Mouse (Mus musculus): ENCODE measurements at regions not wholly inside any gene's neighbourhood (a gene's known extent, or its start where the extent isn't known, plus 50 kb on each side); places are given as distances from the start of the nearest gene placed in this dataset.
"Not testable (repeated sequence)": the region's sequence is repeated elsewhere in the genome, so short reads cannot be mapped to it uniquely, and the experiment has no call there.

DNA sequence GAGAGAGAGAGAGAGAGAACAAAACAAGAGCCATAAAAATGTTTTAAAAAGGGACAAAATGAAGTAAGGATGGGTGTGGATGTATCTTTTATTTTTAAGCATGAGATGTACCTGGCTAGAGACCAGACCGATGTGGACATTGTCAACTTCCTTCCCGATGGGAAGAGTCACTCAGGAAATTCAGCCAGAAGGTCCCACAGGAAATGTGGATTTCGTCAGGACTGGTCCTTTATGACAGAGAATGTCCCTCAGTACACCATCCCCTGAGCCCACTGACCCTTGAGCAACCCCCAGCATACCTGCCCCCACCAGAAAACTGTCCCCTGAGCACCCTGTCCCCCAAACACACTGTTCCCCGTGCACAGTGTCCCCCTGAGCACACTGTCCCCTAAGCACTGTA is 317.2 kb upstream of the Maf start:
- ATAC-seq = no peak

- ATAC-seq = no peak
Observed at GRCm38 (mm10) chr8:116021691-116022090, 314.1 kb upstream of the Maf start.

DNA sequence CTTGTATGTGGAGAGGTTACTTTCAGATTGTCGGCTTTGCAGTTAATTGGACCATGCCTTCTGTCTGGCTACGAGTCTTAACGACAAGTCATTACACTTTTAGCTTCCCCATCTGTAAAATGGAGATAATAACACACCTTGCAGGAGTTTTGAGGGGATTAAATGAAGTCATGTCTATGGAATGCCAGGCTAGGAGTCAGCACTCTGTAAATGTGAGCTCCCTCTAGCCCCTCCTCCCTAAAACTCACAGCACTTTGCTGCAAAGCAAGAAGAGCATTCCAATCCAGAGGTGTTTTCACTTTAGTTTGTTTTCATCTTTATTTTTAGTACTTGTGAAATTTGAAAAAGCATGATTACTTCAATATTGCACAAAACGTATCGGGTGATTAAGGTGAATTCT is 287.7 kb upstream of the Maf start:
- ATAC-seq = no peak

GRCm38 (mm10) chr8:115991989-115992388 is 284.4 kb upstream of the Maf start:
- no peak for ATAC-seq

DNA sequence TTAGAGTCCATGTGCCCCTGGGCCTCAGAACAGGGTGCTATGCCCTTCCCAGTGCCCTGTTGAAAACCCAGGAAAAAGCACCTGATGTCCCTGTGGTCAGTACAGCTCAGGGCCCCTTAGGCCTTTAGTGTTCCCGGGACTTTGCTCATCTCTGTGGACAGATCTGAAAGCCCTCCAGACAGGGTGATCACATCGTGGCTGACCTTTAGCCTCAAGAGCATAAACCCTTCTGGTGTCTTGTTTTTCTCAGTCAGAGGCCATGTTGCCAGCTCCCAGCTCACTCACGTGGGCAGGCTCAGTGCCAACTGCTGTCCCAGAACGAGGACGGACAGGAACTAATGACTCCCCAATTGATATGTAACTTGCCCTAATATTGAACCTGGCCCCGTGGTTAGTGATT is 275.8 kb upstream of the Maf start:
- no peak for ATAC-seq

GRCm38 (mm10) chr8:115982326-115982725 is 274.7 kb upstream of the Maf start:
- no peak for ATAC-seq

- ATAC-seq = no peak
Observed at GRCm38 (mm10) chr8:115981426-115981825, 273.8 kb upstream of the Maf start.

DNA sequence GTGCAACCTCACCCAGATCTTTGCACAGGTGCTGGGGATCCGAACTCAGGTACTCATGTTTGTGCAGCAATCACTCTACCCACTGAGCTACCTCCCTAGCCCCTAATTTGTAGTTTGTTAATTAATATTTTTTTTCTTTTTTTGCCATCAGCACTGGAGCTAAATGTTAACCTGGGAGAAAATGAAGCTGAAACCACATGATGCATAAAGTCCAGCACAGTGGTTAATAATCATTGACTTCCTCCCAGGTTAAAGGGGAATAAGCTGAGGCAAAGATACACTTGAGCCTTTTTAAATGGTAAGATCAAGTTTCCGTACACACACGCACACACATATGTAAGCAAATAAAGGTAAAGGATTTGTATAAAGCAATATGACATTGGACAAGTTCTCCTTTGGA is 273.0 kb upstream of the Maf start:
- no peak for ATAC-seq

GRCm38 (mm10) chr8:115977152-115977551 is 269.6 kb upstream of the Maf start:
- ATAC-seq = no peak

- ATAC-seq = no peak
Observed at GRCm38 (mm10) chr8:115974706-115975105, 267.1 kb upstream of the Maf start.

GRCm38 (mm10) chr8:115971351-115971750 is 263.8 kb upstream of the Maf start:
- ATAC-seq = not testable (repeated sequence)

GRCm38 (mm10) chr8:115968121-115968520 is 260.5 kb upstream of the Maf start:
- no peak for ATAC-seq

GRCm38 (mm10) chr8:115965981-115966380 is 258.4 kb upstream of the Maf start:
- ATAC-seq = no peak

DNA sequence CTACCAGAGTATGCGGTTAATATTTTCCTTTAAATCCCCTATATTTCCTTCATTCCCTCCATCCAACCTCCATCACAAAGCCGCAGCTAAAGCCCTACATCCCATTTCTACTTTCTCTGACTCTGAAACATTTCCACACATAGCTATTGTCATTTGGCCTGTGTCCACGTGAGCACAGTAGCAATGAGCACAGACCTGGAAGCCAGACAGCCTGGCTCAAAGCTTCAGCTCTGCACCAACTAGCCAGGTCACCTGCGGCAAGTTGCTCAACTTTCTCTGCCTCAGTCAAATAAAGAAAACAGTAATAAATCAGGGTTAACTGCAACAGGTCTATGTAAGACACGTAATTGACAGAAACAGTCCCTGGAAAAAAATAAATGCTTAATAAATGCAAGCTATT is 247.8 kb upstream of the Maf start:
- ATAC-seq = no peak

- no peak for ATAC-seq
Observed at GRCm38 (mm10) chr8:115953783-115954470, 246.3 kb upstream of the Maf start.

GRCm38 (mm10) chr8:115952496-115952895 is 244.9 kb upstream of the Maf start:
- no peak for ATAC-seq

DNA sequence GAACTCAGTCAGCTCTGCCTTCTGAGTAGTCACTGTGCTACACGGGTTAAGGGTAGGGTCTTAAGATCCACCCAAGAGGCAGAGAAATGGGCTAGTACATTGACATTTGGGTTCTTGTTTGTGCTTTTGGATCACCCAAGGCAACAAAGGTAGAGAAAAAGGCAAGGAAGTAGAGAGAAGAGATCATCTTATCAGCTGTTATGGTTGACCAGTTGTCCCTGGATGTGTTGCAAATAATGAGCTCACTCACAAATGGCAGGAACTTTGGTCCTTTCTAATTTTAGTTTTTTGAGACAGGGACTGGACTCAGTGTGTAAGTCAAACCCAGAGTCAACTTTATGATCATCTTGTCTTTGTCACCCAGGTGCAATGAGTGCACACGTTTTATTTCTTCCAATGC is 241.3 kb upstream of the Maf start:
- no peak for ATAC-seq

DNA sequence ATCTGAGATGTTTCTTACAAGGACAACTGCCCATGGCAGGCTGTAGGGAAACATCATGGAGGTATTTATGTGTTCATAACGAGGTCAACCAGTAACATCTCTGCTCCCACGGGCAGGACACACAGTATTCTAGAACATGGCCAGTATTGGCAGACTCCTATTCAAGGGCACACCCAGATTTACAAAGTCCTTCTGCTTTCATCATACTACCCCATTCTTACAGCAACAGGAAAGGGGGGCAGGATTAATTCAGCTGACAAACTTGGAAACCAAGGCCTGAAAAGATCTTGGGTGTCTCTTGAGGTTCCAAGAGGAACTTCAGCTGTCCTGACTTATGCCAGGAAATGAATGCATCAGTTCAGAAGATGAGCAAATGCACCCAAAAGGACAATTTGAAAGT is 240.4 kb upstream of the Maf start:
- ATAC-seq = no peak

DNA sequence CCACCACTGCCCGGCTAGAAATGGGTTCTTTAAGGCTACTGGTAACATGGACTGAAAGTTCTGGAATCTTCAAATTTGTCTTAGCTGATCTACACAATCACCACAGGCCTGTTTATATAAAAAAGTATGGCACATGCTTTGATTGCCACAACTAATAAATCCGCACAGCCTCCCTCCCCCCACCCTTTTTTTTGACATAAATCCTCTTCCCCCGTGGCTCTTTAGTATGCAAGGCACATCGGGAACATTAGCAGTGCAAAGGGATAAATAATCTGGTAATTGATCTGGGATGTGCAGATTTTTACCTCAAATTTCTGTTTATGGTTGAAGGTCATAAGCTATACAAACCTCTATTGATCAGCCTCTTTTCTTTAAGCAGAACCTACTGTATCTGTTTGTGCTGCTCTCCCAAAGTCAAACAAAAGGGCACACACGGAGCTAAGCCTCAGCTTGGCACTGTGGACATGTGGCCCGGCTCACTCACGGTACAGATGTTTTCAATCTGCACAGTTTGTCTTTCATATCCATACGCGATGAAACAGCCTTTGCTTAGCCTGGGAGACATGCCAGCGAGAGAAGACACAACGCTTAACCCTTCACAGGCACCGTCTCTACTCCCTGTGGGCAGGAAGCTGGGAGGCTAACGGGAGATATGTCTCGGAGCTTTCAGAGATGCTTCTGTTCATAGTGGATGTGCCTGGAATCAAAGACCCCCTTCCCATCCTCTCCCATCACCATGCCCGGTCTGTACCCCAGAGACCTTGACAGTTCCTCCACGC is 235.3 kb upstream of the Maf start:
- ATAC-seq = no peak

GRCm38 (mm10) chr8:115929472-115930210 is 222.0 kb upstream of the Maf start:
- no peak for ATAC-seq

DNA sequence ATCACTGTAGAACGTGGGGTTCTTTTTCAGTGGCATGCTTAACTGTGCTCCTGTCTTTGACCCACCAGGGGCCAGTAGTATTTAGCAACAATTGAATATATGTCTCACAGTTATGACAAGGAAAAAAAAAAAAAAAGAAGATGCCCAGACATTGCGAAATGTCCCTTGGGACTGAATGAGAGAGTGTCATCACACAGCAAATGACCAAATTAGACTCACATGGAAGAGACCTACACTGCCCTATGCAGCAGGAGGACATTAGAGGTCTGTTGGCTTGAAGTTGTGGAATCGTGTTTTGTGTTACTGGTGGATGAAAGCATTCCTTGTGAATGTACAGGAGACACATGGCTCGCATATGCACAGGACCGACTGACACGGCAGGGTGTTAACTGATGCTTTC is 214.3 kb upstream of the Maf start:
- ATAC-seq = no peak

DNA sequence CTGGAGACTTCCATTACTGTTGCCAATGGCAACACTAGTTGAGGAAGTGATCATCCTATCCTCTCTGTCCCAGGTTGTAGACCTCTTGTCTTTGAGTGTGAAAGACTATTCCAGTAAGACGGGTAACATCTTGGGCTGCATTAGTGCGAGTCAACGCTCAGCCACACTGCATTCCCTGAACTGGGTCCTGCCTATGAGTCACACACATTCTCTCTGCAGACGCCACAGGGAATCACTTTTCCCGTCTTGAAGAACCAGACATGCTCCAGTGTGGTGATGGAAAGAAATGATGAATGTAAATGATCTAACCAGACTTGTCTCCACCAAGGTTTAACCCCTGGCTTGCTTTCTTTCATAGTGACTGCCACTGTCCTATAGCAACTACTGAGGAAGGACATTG is 199.1 kb upstream of the Maf start:
- ATAC-seq = no peak

- ATAC-seq = no peak
Observed at GRCm38 (mm10) chr8:115903853-115904420, 196.3 kb upstream of the Maf start.

Data from activated CD4-positive, CD25-positive, alpha-beta regulatory T cell, adult 4 months (primary cell).